Mouse (Mus musculus) c-Kit-negative CD71-positive TER-119-positive erythroid progenitor cells, embryonic 14.5 days (primary cell): ENCODE data around the gene D430041D05Rik.
"Not testable (repeated sequence)": the region's sequence is repeated elsewhere in the genome, so short reads cannot be mapped to it uniquely, and the experiment has no call there.

ENCODE experiments used
- DNase-seq: peaks from one replicate; pipeline ENCODE4 v3.0.0-alpha.2; 2013; ENCODE audit warnings: low read depth, low spot score

Gene D430041D05Rik

DNA sequence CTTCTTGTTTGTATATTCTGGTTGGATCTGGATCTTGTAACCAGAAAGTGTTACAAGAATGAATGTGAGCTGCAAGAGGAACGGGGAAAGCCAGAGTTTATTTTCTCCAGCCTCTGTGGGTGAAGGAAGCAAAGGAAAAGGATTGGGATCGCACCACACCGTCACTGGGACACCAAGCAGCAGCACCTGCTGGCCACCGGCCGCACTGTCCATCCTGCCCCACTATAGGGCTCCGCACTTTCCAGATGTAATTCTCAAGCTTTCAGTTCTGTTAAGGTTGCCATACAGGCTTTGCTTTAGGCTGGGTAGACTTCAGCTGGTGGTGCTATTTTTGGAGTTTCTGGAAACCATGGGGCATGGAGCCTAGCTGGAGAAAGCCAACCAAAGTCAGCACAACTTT lies 290.5 kb downstream of the D430041D05Rik start:
- no peak for DNase-seq

DNA sequence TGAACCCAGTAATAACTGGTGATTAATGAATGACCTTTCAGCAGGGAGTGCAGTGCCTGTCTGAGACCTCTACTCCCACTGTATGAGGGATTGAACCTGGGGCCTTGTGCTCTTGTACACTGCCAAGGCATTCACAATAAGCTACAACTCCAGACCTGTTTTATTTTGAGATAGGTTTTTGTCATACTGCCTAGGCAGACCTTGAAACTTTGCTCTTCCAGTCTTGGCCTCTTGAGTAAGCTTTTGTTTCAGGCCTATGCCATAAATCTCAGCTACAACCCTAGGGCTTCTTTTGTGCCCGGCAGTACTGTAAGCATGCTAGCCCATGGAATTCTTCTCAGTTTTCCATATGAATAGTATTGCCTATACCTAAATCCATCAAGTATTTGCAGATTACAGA lies 291.7 kb downstream of the D430041D05Rik start:
- DNase-seq = no peak

DNA sequence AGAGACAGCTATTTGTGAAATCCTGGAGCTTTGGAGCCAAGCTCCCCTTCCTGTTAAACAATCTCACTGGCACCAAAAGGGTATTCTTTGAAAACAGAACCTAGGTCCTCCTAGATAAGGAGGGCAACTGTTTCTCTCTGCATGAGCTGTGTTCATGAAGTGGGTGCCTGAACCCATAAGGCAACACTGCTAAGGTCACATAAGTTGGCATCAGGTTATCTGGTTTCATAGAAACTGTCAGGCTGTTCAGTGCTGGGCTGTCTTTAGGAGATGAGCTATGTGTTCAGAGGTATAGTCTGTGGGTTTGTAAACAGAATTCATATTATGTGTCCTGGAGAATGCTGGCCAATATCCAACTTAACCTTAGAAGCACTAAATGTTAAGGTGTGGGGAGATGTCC lies 293.6 kb downstream of the D430041D05Rik start:
- not testable (repeated sequence) for DNase-seq

DNA sequence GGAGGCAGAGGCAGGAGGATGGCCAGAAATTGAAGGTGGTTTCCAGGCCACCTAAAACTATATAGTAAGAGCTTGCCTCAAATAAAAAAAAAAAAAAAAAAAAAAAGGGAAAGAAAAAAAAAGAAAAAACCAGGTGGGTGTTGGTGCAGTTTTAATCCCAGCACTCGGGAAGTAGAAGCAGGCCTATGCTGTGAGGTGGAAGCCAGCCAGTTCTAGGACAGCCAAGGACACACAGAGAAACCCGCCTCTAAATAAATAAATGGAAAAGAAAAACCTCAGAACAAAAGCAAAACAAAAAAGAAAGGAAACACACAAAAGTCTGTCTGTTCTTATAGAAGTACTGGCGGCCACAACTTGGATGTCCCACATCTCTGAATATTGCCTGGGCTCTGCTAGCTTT lies 295.9 kb downstream of the D430041D05Rik start:
- DNase-seq = no peak

DNA sequence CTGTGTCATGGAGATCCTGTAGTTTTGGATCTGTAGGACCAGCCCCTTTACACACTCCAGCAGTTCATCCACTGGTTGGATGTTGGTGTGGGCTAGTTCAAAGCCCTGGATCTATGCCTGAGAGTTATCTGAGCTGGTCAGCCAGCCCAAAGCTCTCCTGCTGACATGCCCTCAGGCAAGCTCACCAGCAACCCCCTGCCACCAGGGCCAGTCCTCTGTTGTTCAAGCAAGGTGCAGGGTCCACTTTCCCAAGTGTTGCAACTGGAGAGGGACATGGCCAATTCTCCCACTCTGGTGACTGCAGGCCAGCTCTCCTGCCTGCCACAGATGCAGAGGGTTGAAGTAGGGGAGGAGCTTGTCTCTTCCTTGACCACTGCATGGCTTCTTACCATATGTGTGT lies 297.2 kb downstream of the D430041D05Rik start:
- not testable (repeated sequence) for DNase-seq

DNA sequence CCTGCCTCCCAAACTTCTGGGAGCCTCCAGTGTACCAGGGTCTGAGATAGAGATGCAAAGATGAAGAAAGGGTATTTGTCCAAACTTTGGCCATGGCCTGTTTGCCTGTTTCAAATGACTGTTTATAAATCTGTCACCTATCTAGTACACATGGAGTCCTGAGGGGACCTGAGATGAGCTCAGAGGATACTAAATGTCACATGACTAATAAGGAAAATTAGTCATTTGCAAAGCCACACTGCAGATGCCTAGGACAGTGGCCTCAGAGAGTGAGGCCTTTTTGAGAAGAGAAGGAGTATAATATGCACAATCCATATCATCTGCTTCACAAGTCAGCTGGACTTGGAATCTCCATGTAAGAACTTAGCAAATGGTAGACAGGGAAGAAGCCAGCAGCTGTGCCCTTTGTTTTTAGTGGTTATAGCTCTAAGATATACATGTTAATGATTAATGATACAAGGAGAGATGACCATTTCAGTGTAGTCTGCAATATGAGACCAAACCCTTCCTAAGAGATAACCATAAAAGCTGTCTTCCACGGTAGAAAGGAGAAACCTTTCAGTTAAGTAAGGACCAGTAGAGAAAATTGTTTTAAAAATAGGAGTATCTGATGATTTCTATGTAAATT lies 299.5 kb downstream of the D430041D05Rik start:
- not testable (repeated sequence) for DNase-seq

DNA sequence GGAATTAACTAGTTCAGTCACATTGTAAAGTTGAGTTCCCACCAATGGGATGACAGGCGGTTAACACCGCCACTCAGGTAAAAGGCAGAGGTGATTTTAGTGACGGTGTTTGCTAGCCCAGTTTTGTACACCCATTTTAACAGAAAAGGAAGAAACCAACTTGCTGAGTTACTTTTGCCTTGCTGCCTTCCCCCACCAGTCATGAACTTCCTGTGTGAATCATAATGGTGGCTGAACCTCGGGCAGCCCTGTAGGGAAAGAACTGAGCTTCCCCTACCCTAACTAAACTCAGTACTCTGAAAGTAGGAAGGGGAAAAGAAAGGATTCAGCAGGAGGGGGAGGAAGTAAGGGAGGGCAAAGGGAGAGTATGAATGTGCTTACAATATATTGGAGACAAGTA lies 300.8 kb downstream of the D430041D05Rik start:
- DNase-seq = no peak

DNA sequence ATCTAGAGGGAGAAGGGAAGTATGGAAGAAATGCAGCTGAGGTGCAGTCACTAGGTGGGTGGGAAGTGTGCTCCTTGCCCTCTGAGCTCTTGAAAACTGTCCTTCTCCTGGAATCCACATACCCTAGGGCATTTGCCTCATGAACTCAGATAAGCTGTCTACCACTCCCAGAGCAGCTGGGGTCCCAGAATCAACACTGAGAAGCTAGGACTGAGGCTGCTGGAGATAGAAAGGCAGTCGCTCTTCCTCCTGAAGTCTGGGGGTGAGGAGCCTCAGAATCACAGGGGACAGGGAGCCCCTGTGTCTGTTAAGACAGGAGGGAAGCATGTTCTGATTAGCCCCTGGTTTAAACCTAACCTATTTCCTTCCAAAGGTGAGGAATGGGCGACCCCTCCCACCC lies 301.3 kb downstream of the D430041D05Rik start:
- no peak for DNase-seq

DNA sequence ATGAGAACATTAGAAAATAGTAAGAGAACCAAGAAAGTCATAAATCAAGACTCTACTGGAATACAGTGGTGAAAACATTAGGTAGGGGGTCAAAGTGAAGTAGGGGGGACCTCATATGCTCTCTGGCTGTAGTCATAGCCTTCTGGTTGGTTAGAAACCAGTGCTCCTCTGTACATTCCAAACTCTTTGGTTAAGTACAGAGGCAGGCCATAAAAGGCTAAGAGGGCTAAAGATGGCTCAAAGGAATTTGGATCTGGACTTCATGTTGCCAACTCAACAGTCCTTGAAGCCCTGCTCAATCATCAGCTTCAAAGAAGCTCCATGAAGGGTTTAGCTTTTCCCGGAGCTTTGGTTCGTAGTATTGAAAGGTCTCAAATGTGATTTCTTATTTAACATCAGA lies 301.8 kb downstream of the D430041D05Rik start:
- DNase-seq = not testable (repeated sequence)

DNA sequence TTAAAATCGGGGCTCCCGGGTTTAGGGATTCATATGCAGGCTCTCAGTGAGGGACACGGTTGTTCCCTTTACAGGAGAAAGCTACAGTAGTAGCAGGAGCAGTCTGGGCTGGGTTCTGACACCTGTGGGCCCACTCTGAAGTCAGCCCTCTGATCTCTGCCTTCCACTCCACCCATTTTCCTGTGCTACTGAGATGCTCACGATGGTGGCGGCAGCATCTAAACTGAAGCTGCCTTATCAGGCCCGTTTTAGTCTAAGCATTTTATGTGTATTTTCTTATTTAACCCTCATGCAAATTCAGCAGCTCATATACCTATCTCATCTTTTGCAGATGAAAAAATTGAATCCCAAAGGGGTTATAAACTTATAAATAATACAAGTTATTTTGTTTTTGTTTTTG lies 306.0 kb downstream of the D430041D05Rik start:
- no peak for DNase-seq

DNA sequence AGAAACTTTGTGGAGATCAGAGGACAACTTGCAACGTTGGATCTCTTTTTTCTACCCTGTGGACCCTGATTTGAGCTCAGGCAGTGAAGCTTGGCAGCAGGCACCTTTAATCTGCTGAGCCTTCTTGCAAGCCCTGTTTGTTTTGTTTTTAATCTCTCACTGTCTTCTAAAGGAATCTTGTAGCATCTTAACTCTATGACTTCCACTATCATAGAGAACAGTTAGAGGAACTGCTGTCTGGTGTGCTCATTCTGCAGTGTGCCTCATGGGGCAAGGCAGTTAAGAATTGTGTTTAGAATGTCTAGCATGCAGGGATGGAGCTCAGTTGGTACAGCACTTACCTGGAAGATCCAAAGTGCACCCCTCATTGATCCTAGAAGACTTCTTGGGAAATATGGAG lies 310.9 kb downstream of the D430041D05Rik start:
- no peak for DNase-seq

DNA sequence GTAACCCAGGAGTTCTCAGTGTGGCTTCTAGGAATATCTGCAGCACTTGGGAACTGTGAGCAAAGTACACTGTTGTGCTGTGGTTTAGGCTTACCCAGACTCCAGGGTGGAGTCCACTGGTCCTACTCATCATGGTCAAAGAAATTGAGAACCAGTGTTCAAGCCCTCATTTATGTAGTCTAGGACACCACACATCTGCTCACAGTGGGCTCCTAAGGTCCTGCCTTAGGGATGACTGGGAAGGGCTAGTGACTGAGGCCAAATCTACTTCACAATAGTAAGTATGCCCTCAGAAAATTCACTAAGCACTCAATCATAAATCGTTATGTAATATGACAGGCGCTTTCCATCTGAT lies 311.6 kb downstream of the D430041D05Rik start:
- no peak for DNase-seq

DNA sequence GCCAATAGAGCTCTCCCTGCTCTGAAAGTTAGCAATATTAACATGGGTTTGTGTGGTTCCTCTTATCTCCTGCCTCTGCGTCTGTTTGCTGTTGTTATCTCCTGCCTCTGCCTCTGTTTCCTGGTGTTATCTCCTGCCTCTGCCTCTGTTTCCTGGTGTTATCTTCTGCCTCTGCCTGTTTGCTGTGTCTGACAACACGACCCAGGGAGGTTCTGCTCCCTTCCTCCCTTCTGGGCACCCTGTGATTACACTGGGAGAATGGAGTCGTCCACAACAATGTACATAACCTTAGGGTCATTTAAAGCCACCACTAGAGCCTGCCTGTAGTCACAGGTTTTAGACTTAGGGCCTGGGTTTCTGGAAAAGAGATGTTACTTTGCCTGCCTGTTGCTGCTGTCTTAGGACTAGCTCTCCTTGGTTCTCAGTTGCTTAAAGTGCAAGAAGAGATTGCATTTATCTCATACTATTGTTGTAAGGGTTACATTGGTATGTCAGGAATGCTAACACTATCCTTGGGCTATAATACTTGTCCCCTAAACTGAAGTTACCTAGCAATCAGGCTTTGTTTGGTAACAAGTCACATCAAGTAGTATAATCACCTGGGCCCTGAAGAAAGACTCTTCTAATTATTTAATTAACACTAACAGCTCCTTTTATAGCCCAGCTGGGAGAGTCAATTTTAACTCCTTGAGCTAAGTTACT lies 312.1 kb downstream of the D430041D05Rik start:
- DNase-seq = no peak

DNA sequence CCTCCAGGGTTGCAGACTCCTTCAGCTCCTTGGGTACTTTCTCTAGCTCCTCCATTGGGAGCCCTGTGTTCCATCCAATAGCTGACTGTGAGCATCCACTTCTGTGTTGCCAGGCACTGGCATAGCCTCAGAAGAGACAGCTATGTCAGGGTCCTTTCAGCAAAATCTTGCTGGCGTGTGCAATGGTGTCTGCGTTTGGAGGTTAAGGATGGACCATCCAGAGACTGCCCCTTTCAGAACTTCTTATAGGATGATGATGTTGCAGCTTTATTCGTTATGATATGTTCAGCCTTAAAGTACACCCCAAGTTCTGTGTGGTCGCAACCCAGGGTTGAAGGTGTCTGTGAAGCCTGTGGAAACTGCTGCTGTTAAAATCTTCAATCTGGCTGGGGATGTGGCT lies 313.4 kb downstream of the D430041D05Rik start:
- not testable (repeated sequence) for DNase-seq

DNA sequence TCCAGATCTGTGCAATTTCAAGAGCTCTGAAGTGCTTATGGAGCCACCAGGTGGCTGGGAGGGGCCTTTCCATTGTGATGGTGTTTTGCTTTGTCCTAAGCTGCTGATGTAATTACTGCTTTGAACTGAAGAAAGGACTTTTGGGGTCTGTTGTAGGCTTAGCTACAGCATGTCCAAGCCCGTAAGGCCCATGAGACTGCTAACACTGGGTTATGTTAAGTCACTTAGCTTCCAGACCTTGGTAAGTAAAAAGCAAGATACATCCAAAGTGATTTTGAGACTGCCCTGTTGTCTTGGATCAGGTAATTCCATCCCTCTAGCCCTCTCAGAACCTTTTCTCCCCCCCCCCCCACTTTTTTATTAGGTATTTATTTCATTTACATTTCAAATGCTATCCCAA lies 314.0 kb downstream of the D430041D05Rik start:
- not testable (repeated sequence) for DNase-seq

DNA sequence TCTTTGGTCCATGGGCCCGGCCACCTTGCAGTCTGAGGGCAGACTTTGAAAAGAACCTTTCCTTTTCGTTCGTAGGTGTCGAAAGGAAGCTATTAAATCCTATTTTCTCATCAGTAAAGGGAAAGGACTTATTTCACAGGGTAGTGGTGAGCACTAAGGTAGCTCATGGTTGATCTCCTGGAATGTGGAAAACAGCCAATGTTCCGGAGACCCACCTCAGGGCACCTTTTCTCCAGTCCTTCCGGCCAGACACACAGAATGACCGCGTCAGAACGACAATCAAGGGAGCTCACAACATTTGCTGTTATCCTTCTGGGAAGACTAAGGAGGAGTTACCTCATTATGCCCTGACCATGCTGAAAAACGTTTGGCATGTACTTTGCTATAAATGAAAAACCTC lies 314.6 kb downstream of the D430041D05Rik start:
- no peak for DNase-seq

DNA sequence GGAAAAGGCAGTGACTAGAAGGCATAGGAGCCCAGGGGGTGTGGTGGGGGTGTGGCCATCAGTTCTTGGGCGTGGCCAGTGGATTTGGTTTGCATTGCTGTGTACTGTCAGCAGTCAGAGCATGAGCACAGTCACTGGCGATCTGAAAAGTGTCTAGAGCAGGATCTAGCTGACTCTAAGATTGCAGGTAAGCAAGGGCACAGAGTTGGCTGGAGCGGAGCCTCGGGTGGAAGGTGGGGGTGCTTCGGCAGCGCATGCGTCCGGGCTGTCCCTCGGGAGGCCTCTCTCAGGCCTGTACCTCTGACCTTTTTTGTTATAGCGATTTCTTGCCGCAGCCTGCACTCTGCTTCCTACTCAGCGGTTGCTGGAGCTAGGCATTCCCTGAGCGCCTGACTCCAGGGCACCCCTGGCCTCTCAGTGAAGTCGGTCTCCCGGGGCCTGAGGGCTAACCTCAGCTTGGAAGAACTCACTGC lies 315.0 kb downstream of the D430041D05Rik start, which contains the start of gene Cd59a:
Cd59a (plus strand) TSS at position 61 of the 473 bp plus-strand sequence.
- peak; percentile 93 for DNase-seq

DNA sequence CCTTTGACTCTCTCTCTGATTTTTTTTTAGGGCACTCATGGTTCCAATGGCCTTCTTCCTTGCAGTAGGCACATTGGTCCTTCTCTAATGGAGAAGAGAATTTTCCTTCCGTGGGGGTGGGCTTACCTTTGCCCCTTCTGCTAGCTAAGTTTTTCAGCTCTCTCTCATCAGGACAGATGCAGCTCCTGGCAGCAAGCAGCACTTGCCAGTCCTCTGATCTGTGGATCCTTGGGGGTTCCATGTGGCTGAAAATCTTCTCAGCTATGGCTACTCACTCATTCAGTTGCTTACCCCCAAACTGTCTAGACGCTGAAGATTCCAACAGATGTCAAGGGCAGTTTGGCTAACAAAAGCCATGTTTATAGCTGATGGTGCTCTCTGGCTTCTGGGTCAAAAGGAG lies 317.5 kb downstream of the D430041D05Rik start:
- no peak for DNase-seq
